Mouse (Mus musculus): ENCODE results near the gene Dars2. TPM values are rescaled to one million over a fixed set of nuclear protein-coding genes. Genes with fewer than 3 reads are reported as not detected.
A peak's percentile ranks its signal among the peaks of the same experiment; 100 is the strongest.
"Not testable (repeated sequence)": the region's sequence is repeated elsewhere in the genome, so short reads cannot be mapped to it uniquely, and the experiment has no call there.

Dars2 gene
- polyA plus RNA-seq, 1 experiment from 2014 or later: 56.3 TPM

DNA sequence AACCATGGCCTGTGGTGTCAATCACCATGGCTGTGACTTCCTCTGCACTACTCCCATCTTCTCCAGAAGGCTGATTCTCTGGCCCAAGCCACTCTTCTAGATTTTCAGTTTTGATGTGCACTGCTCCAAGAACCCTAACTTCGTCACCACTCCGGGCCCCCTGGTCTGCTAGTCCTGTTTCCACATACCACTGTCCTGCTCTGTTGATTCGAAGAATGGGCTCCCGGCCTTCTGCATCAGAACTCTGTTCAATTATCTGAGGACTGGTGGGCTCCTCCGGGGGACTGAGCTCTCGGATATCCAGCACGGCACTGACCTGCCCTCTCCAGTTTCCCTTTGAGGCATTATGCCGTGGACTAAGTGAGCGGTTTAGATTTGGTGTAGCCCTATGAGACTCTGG is 38.6 kb downstream of the Dars2 start:
- Histone ChIP-seq H3K4me1 (ENCODE audit: control insufficient read depth, insufficient read depth, low read length) (peaks cover 4% of the 10 kb centered on the region; the same call in 1 of the 2 replicates), H3K4me2 (no peak overlapping the region), H3K36me3 (ENCODE audit: control insufficient read depth, insufficient read depth, low read length) (peaks cover 13% of the 10 kb centered on the region; the same call in 1 of the 2 replicates), H3K9ac (ENCODE audit: low read length) (no peak overlapping the region), H3K27ac (ENCODE audit: low read depth, low read length) (no peak overlapping the region), H3K4me3 (ENCODE audit: low read depth, low read length) (no peak overlapping the region), H3K9me3 (ENCODE audit: control insufficient read depth, low read length) (no peaks in the 10 kb centered on the region), H3K27me3 (ENCODE audit: control insufficient read depth, insufficient read depth, low read length) (no peaks in the 10 kb centered on the region)
- ATAC-seq (ENCODE audit: low FRiP score): no peak
- WGBS: 97% methylated on average over 9 of the region's 9 CpGs
- no peak for DNase-seq (ENCODE audit: low spot score, missing footprints)

DNA sequence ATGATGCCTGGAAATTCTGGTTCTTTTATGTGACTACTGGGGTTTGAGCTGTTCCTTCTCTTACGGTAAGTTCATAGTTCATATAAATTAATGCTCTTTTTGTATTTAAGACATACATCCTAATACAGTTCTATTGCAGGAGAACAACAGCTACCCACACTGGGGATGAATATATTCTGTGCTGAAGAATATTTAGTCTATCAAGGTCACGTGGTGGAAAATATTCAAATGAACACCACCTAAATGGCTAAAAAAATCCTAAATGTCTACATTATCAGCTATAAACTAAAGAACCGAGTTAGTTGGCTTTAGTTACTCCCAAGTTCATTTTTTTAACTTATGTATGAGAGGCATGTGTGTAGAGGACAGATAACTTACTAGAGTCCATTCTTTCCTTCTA is 40.4 kb downstream of the Dars2 start:
- WGBS: 93% methylated on average over 3 of the region's 3 CpGs
- no peaks in the 10 kb centered on the region for H3K27me3 ChIP-seq (ENCODE audit: control insufficient read depth, insufficient read depth, low read length)
- DNase-seq (ENCODE audit: low spot score, missing footprints) (peak; percentile 21), ATAC-seq (ENCODE audit: low FRiP score) (no peak)
- no peaks in the 10 kb centered on the region for H3K9me3 ChIP-seq (ENCODE audit: control insufficient read depth, low read length)
- no peak overlapping the region for H3K27ac ChIP-seq (ENCODE audit: low read depth, low read length)
- no peak overlapping the region for H3K4me3 ChIP-seq (ENCODE audit: low read depth, low read length)
- H3K4me1 ChIP-seq (ENCODE audit: control insufficient read depth, insufficient read depth, low read length): peaks cover 4% of the 10 kb centered on the region; the same call in 1 of the 2 replicates
- peaks cover 10% of the 10 kb centered on the region; the same call in 1 of the 2 replicates for H3K36me3 ChIP-seq (ENCODE audit: control insufficient read depth, insufficient read depth, low read length)
- H3K9ac ChIP-seq (ENCODE audit: low read length): no peak overlapping the region
- H3K4me2 ChIP-seq: no peak overlapping the region

DNA sequence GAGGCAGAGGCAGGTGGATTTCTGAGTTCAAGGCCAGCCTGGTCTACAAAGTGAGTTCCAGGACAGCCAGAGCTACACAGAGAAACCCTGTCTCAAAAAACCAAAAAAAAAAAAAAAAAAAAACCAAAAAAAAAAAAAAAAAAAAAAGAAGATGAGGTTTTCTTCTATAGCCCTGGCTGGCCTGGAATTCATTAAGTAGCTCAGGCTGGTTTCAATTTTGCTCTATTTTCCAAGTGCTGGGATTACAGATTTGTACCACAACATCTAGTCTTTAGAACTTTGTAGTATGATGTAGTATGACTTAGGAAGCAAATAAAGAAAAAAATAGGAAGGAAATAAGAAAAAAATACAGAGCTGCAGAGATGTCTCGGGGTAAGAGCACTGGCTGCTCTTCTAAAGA is 42.0 kb downstream of the Dars2 start:
- not testable (repeated sequence) for H3K4me1 ChIP-seq (ENCODE audit: control insufficient read depth, insufficient read depth, low read length); H3K27ac ChIP-seq (ENCODE audit: low read depth, low read length); H3K4me3 ChIP-seq (ENCODE audit: low read depth, low read length); H3K36me3 ChIP-seq (ENCODE audit: control insufficient read depth, insufficient read depth, low read length); H3K9ac ChIP-seq (ENCODE audit: low read length); H3K27me3 ChIP-seq (ENCODE audit: control insufficient read depth, insufficient read depth, low read length); ATAC-seq (ENCODE audit: low FRiP score); H3K4me2 ChIP-seq; H3K9me3 ChIP-seq (ENCODE audit: control insufficient read depth, low read length)
- WGBS: 77% methylated on average over 1 of the region's 1 CpGs
- DNase-seq (ENCODE audit: low spot score, missing footprints): peak; percentile 39

- Histone ChIP-seq H3K27me3 (ENCODE audit: control insufficient read depth, insufficient read depth, low read length) (no peaks in the 10 kb centered on the region), H3K36me3 (ENCODE audit: control insufficient read depth, insufficient read depth, low read length) (peaks cover 10% of the 10 kb centered on the region; the same call in 1 of the 2 replicates), H3K4me2 (no peak overlapping the region), H3K4me3 (ENCODE audit: low read depth, low read length) (no peak overlapping the region), H3K9me3 (ENCODE audit: control insufficient read depth, low read length) (no peaks in the 10 kb centered on the region), H3K27ac (ENCODE audit: low read depth, low read length) (no peak overlapping the region), H3K4me1 (ENCODE audit: control insufficient read depth, insufficient read depth, low read length) (no peaks in the 10 kb centered on the region), H3K9ac (ENCODE audit: low read length) (no peak overlapping the region)
- ATAC-seq (ENCODE audit: low FRiP score): no peak
- DNase-seq (ENCODE audit: low spot score, missing footprints): peak; percentile 17
- 89% methylated on average over 2 of the region's 2 CpGs for WGBS
These were observed 43.3 kb downstream of the Dars2 start for GRCm38 (mm10) chr1:161027196-161027595.

GRCm38 (mm10) chr1:161025410-161026210 is 44.8 kb downstream of the Dars2 start:
- Histone ChIP-seq H3K4me1 (ENCODE audit: control insufficient read depth, insufficient read depth, low read length) (no peaks in the 10 kb centered on the region), H3K27ac (ENCODE audit: low read depth, low read length) (no peak overlapping the region), H3K36me3 (ENCODE audit: control insufficient read depth, insufficient read depth, low read length) (peaks cover 5% of the 10 kb centered on the region; the same call in 1 of the 2 replicates), H3K4me2 (no peak overlapping the region), H3K9me3 (ENCODE audit: control insufficient read depth, low read length) (no peaks in the 10 kb centered on the region), H3K9ac (ENCODE audit: low read length) (no peak overlapping the region), H3K4me3 (ENCODE audit: low read depth, low read length) (no peak overlapping the region), H3K27me3 (ENCODE audit: control insufficient read depth, insufficient read depth, low read length) (no peaks in the 10 kb centered on the region)
- peak; percentile 8 for DNase-seq (ENCODE audit: low spot score, missing footprints)
- 93% methylated on average over 5 of the region's 5 CpGs for WGBS
- no peak for ATAC-seq (ENCODE audit: low FRiP score)

DNA sequence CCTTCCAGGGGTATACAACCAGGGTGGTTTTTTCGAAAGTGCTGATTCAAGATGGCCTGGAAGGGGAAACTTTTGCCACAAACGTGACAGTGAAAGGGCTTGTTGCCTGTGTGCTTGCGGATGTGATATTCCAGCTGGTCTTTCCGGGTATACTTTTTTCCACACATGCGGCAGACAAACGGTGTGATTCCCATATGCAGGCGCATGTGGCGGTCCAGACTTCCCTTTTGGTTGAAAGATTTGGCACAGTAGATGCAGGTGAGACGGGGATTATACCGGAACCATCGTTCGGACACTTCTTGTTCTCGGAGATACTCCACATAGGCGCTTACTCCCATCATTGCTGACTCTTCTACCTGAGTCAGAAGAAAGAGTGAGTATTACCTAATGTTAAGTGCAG is 50.4 kb downstream of the Dars2 start:
- H3K36me3 ChIP-seq (ENCODE audit: control insufficient read depth, insufficient read depth, low read length): peaks cover 9% of the 10 kb centered on the region; the same call in 1 of the 2 replicates
- no peaks in the 10 kb centered on the region for H3K9me3 ChIP-seq (ENCODE audit: control insufficient read depth, low read length)
- DNase-seq (ENCODE audit: low spot score, missing footprints) (no peak), ATAC-seq (ENCODE audit: low FRiP score) (no peak)
- 96% methylated on average over 14 of the region's 14 CpGs for WGBS
- H3K27me3 ChIP-seq (ENCODE audit: control insufficient read depth, insufficient read depth, low read length): no peaks in the 10 kb centered on the region
- H3K27ac ChIP-seq (ENCODE audit: low read depth, low read length): no peak overlapping the region
- H3K4me2 ChIP-seq: no peak overlapping the region
- H3K9ac ChIP-seq (ENCODE audit: low read length): no peak overlapping the region
- no peaks in the 10 kb centered on the region for H3K4me1 ChIP-seq (ENCODE audit: control insufficient read depth, insufficient read depth, low read length)
- no peak overlapping the region for H3K4me3 ChIP-seq (ENCODE audit: low read depth, low read length)

GRCm38 (mm10) chr1:161016378-161016777 is 54.1 kb downstream of the Dars2 start:
- Histone ChIP-seq H3K36me3 (ENCODE audit: control insufficient read depth, insufficient read depth, low read length) (peaks cover 10% of the 10 kb centered on the region; the same call in 1 of the 2 replicates), H3K4me1 (ENCODE audit: control insufficient read depth, insufficient read depth, low read length) (no peaks in the 10 kb centered on the region), H3K9me3 (ENCODE audit: control insufficient read depth, low read length) (no peaks in the 10 kb centered on the region), H3K4me3 (ENCODE audit: low read depth, low read length) (no peak overlapping the region), H3K27ac (ENCODE audit: low read depth, low read length) (no peak overlapping the region), H3K27me3 (ENCODE audit: control insufficient read depth, insufficient read depth, low read length) (no peaks in the 10 kb centered on the region), H3K4me2 (no peak overlapping the region), H3K9ac (ENCODE audit: low read length) (no peak overlapping the region)
- 79% methylated on average over 2 of the region's 2 CpGs for WGBS
- no peak for ATAC-seq (ENCODE audit: low FRiP score)
- DNase-seq (ENCODE audit: low spot score, missing footprints): no peak

DNA sequence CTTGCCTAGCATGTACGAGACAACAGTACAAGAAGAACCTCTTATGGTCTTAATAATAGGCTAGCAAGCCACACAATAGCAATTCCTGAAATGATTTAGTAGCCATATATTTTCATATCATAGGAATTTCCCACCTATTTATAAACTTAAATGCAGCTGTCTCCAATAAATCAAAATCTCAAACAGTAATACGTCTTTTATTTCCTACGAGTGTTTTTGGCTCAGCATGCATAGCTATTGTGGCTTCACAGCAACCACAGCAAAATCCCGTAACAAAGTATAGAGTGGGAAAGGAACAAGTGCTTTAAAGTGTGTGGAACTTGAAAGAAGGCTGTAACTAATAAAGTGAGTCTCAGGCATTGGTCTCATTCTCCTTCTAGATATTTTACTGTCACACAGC is 60.0 kb downstream of the Dars2 start:
- ATAC-seq (ENCODE audit: low FRiP score) (no peak), DNase-seq (ENCODE audit: low spot score, missing footprints) (no peak)
- Histone ChIP-seq H3K27me3 (ENCODE audit: control insufficient read depth, insufficient read depth, low read length) (no peaks in the 10 kb centered on the region), H3K36me3 (ENCODE audit: control insufficient read depth, insufficient read depth, low read length) (peaks cover 2% of the 10 kb centered on the region; the same call in 1 of the 2 replicates), H3K9ac (ENCODE audit: low read length) (no peak overlapping the region), H3K4me3 (ENCODE audit: low read depth, low read length) (no peak overlapping the region), H3K27ac (ENCODE audit: low read depth, low read length) (no peak overlapping the region), H3K4me1 (ENCODE audit: control insufficient read depth, insufficient read depth, low read length) (no peaks in the 10 kb centered on the region), H3K9me3 (ENCODE audit: control insufficient read depth, low read length) (no peaks in the 10 kb centered on the region), H3K4me2 (no peak overlapping the region)
- 95% methylated on average over 4 of the region's 4 CpGs for WGBS

DNA sequence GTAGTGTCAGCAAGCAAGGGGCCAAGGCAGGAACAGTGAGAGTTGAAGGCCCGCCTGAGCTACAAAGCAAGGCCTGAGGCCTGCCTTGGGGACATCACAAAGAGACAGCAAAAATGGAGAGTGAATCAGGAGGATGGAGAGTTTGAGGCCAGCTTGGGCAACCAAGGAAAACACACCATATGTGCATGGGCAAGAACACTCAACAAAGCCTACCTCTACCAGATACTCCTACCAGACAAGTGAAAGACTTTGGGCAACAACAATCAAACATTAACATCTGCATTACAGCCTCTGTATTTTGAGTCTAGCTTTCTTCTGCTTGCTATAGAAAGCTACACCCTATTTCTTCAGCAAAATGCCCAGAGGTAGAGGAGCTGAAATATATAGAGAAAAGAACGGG is 62.4 kb downstream of the Dars2 start:
- no peak for DNase-seq (ENCODE audit: low spot score, missing footprints)
- no peak overlapping the region for H3K9ac ChIP-seq (ENCODE audit: low read length)
- H3K4me1 ChIP-seq (ENCODE audit: control insufficient read depth, insufficient read depth, low read length): no peaks in the 10 kb centered on the region
- 90% methylated on average over 2 of the region's 2 CpGs for WGBS
- H3K9me3 ChIP-seq (ENCODE audit: control insufficient read depth, low read length): no peaks in the 10 kb centered on the region
- ATAC-seq (ENCODE audit: low FRiP score): no peak
- H3K36me3 ChIP-seq (ENCODE audit: control insufficient read depth, insufficient read depth, low read length): peaks cover 2% of the 10 kb centered on the region; the same call in 1 of the 2 replicates
- H3K4me3 ChIP-seq (ENCODE audit: low read depth, low read length): no peak overlapping the region
- no peaks in the 10 kb centered on the region for H3K27me3 ChIP-seq (ENCODE audit: control insufficient read depth, insufficient read depth, low read length)
- H3K4me2 ChIP-seq: no peak overlapping the region
- H3K27ac ChIP-seq (ENCODE audit: low read depth, low read length): no peak overlapping the region

All from midbrain, embryonic 11.5 days (tissue).